Mouse (Mus musculus): Measurements from ENCODE around the gene Sel1l3. TPM values are rescaled to one million over a fixed set of nuclear protein-coding genes. Genes with fewer than 3 reads are reported as not detected.

Sel1l3 gene
- total and polyA plus RNA-seq, 3 experiments, result 0.28 to 0.76 (median 0.34) TPM

DNA sequence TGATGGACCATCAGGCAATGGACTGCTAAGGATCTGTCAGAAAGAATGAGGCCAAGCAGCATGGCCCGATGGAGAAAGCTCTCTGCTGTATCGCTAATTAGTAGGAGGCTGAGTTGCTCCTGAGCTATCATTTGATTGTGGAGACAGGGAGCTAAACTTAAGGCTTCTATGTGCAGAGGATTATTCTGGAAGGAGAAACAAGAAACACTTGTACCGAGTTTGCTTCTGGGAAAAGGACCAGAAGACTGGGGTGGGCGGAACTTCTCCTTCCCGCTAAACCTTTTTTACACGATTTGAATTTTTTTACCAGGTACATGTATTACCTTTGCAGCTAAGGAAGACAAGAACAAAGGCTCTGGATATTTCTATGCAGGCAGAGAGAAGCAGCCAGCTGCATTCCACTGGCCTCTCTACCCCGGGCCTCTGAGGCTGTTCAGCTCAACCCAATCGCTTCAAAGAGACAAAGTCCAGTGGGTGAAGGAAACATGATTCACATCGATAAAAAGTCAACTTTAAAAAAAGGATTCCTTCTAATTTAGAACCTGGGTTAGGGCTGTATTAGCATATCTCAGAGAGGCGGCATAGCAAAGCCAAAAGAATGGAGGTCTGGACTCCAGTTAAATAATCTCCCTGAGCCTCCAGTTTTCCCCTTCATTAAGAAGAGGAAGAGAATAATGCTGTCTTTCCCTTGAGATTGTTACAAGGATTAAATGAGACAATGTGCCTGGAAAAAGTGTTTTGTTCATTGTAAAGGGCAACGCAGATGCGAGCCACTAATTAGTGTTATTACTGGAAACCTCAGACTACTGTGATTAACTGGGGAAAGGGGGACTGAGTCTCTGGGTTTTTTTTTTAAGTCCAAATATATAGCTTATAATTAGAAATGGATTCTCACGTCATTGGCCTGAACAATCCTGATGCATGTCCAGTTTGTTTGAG lies 20.4 kb downstream of the Sel1l3 start:
- no peak overlapping the region for H3K4me3 ChIP-seq (replicated peaks in 1 of 3; ENCODE audit: low read depth in 2 of 3, low read length in 2 of 3, poor library complexity in 1 of 3)

DNA sequence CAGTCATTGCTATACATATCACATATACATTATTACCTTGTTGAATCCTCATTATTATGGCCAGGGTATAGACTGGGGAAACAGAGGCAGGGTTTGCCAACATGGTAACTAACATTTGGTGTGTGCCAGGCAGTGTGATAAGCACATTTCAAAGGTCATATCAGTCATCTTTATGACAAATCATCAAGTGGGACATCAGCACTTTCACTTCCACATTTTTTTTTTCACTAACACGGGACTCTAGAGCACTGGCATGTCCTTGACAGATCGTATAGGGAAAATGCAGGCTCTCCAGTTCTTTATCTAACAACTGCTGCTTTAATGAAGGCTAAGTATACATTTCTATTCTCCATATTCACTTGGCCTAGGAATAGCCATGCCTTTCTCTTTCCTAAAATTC lies 25.1 kb downstream of the Sel1l3 start:
- Histone ChIP-seq H3K9me3 (replicated peaks; ENCODE audit: low read length) (no peaks in the 10 kb centered on the region), H3K4me2 (ENCODE audit: insufficient read depth, low read depth, poor library complexity, severe bottlenecking) (no peak overlapping the region), H3K9ac (ENCODE audit: insufficient read depth, low read depth) (no peak overlapping the region), H3K27me3 (replicated peaks) (no peaks in the 10 kb centered on the region), H3K4me1 (ENCODE audit: control insufficient read depth in 1 of 2, insufficient read depth in 2 of 2) (peaks cover 6 to 31% of the 10 kb centered on the region in 2 experiments), H3K79me2 (replicated peaks; ENCODE audit: control insufficient read depth, extremely low read depth, insufficient read depth, poor library complexity, severe bottlenecking) (no peaks in the 10 kb centered on the region), H3K4me3 (replicated peaks in 1 of 3; ENCODE audit: low read depth in 2 of 3, low read length in 2 of 3, poor library complexity in 1 of 3) (no peak overlapping the region), H3K27ac (ENCODE audit: insufficient read depth, low read depth) (no peak overlapping the region), H3K36me3 (replicated peaks in 1 of 2; ENCODE audit: control insufficient read depth in 1 of 2, insufficient read depth in 1 of 2, low read length in 1 of 2) (no peaks in the 10 kb centered on the region)
- peak; percentile 30 for DNase-seq (ENCODE audit: extremely low read depth)
- dilution Hi-C loops (cut with MboI; ENCODE audit: extremely low pct_ligation_motif_present, extremely low pct_unique_long_range_greater_than_20kb, low sequenced_read_pairs), result no loop called here
- in situ Hi-C loops (cut with MboI; ENCODE audit: low pct_ligation_motif_present, low pct_unique_long_range_greater_than_20kb, low sequenced_read_pairs), result no loop called here
- TF ChIP-seq HCFC1 (IDR thresholded peaks at IDR 0.05; ENCODE audit: low read depth, low read length) (no peak), ZKSCAN1 (IDR thresholded peaks at IDR 0.05; ENCODE audit: borderline replicate concordance, low read depth, low read length) (no peak), IRF4 (IDR thresholded peaks at IDR 0.05; ENCODE audit: low read depth, low read length) (peak; percentile 66), SMC3 (IDR thresholded peaks at IDR 0.05; ENCODE audit: low read depth, low read length) (no peak), EP300 (IDR thresholded peaks at IDR 0.05; ENCODE audit: low read length) (peak; percentile 54; the same call in 1 of the 2 replicates), JUND (conservative IDR thresholded peaks at IDR 0.05; ENCODE audit: low read depth, low read length) (no peak), USF1 (IDR thresholded peaks at IDR 0.05; ENCODE audit: low read depth, low read length) (no peak), ZNF384 (IDR thresholded peaks at IDR 0.05; ENCODE audit: low read depth, low read length) (peak; percentile 76), NELFE (IDR thresholded peaks at IDR 0.05; ENCODE audit: low read depth, low read length) (no peak), BHLHE40 (IDR thresholded peaks at IDR 0.05; ENCODE audit: low read depth, low read length) (peak; percentile 69)

More for the DNA sequence above, 20.4 kb downstream of the Sel1l3 start:
- Histone ChIP-seq H3K9ac (ENCODE audit: insufficient read depth, low read depth) (no peak overlapping the region), H3K4me2 (ENCODE audit: insufficient read depth, low read depth, poor library complexity, severe bottlenecking) (no peak overlapping the region), H3K79me2 (replicated peaks; ENCODE audit: control insufficient read depth, extremely low read depth, insufficient read depth, poor library complexity, severe bottlenecking) (no peaks in the 10 kb centered on the region), H3K9me3 (replicated peaks; ENCODE audit: low read length) (no peaks in the 10 kb centered on the region), H3K27ac (ENCODE audit: insufficient read depth, low read depth) (no peak overlapping the region), H3K4me1 (ENCODE audit: control insufficient read depth in 1 of 2, insufficient read depth in 2 of 2) (peaks cover 17 to 54% of the 10 kb centered on the region in 2 experiments), H3K36me3 (replicated peaks in 1 of 2; ENCODE audit: control insufficient read depth in 1 of 2, insufficient read depth in 1 of 2, low read length in 1 of 2) (no peaks in the 10 kb centered on the region), H3K27me3 (replicated peaks) (no peaks in the 10 kb centered on the region)
- DNase-seq (ENCODE audit: extremely low read depth), result no peak
- TF ChIP-seq IRF4 (IDR thresholded peaks at IDR 0.05; ENCODE audit: low read depth, low read length) (no peak), ZNF384 (IDR thresholded peaks at IDR 0.05; ENCODE audit: low read depth, low read length) (no peak), E2F4 (IDR thresholded peaks at IDR 0.05; ENCODE audit: insufficient replicate concordance, low read depth, low read length) (no peak), MAX (IDR thresholded peaks at IDR 0.05; ENCODE audit: low read length) (no peak), GABPA (IDR thresholded peaks at IDR 0.05; ENCODE audit: insufficient replicate concordance, low read depth, low read length) (no peak), TBP (conservative IDR thresholded peaks at IDR 0.05; ENCODE audit: low read depth, low read length) (no peak), EP300 (IDR thresholded peaks at IDR 0.05; ENCODE audit: low read length) (no peak), JUN (IDR thresholded peaks at IDR 0.05; ENCODE audit: insufficient read depth, low read depth, low read length) (no peak), PAX5 (IDR thresholded peaks at IDR 0.05; ENCODE audit: low read length) (no peak), NELFE (IDR thresholded peaks at IDR 0.05; ENCODE audit: low read depth, low read length) (no peak), JUND (conservative IDR thresholded peaks at IDR 0.05; ENCODE audit: low read depth, low read length) (no peak), MAZ (IDR thresholded peaks at IDR 0.05; ENCODE audit: low read depth, low read length) (no peak), TCF12 (IDR thresholded peaks at IDR 0.05; ENCODE audit: low read depth, low read length) (no peak), SMC3 (IDR thresholded peaks at IDR 0.05; ENCODE audit: low read depth, low read length) (no peak), MXI1 (IDR thresholded peaks at IDR 0.05; ENCODE audit: low read depth, low read length) (no peak), MAFK (IDR thresholded peaks at IDR 0.05; ENCODE audit: insufficient replicate concordance, low read length) (no peak), ETS1 (conservative IDR thresholded peaks at IDR 0.05; ENCODE audit: low read depth, low read length) (no peak)
- in situ Hi-C loops (cut with MboI; ENCODE audit: low pct_ligation_motif_present, low pct_unique_long_range_greater_than_20kb, low sequenced_read_pairs) (no loop called here), dilution Hi-C loops (cut with MboI; ENCODE audit: extremely low pct_ligation_motif_present, extremely low pct_unique_long_range_greater_than_20kb, low sequenced_read_pairs) (no loop called here)

Measured in CH12.LX (cell line).